Mouse (Mus musculus) retina, postnatal 1 day (tissue): ENCODE data around the gene Gcg.
A peak's percentile ranks its signal among the peaks of the same experiment; 100 is the strongest.

Source experiments
- DNase-seq: peaks from one replicate; pipeline ENCODE4 v3.0.0-alpha.2; 2012

Gcg gene

GRCm38 (mm10) chr2:62459241-62460174 lies 23.9 kb downstream of the Gcg start:
- no peak for DNase-seq

- peak; percentile 46 for DNase-seq
These were observed 25.4 kb downstream of the Gcg start for GRCm38 (mm10) chr2:62458070-62458469.

GRCm38 (mm10) chr2:62454991-62455390 lies 28.5 kb downstream of the Gcg start:
- no peak for DNase-seq

- DNase-seq = no peak
These were observed 29.4 kb downstream of the Gcg start for GRCm38 (mm10) chr2:62454033-62454432.

- no peak for DNase-seq
These were observed 33.1 kb downstream of the Gcg start for GRCm38 (mm10) chr2:62450364-62450763.

GRCm38 (mm10) chr2:62449692-62450346 lies 33.6 kb downstream of the Gcg start:
- DNase-seq = no peak

GRCm38 (mm10) chr2:62440802-62441544 lies 42.5 kb downstream of the Gcg start:
- no peak for DNase-seq

GRCm38 (mm10) chr2:62440083-62440482 lies 43.4 kb downstream of the Gcg start:
- DNase-seq = no peak

GRCm38 (mm10) chr2:62431245-62431795 lies 52.1 kb downstream of the Gcg start:
- DNase-seq = no peak

- DNase-seq = no peak
These were observed 57.5 kb downstream of the Gcg start for GRCm38 (mm10) chr2:62425941-62426340.
